Mouse (Mus musculus) liver, adult 2 months (tissue): Measurements from ENCODE around the gene Ctdnep1. TPM values are rescaled to one million over a fixed set of nuclear protein-coding genes. Genes with fewer than 3 reads are reported as not detected.
A peak's percentile ranks its signal among the peaks of the same experiment; 100 is the strongest.

Experiments used
- DNase-seq: peaks from one replicate; pipeline ENCODE4 v3.0.0-alpha.2; 2011; ENCODE audit warnings: low read depth, low spot score; ENCODE audit errors: extremely low read depth
- H3K27ac ChIP-seq: fragments of 200-500 bp; replicated peaks from 2 replicates; pipeline ENCODE4 v1.5.1; 2012; ENCODE audit warnings: low read depth, mild to moderate bottlenecking, control low read depth, inconsistent platforms, low read length; ENCODE audit not compliant: insufficient read depth
- H3K27me3 ChIP-seq: fragments of 200-500 bp; 2 replicates; pipeline ENCODE4 v1.6.1; 2012; ENCODE audit warnings: mild to moderate bottlenecking, moderate library complexity, low read length, inconsistent platforms; ENCODE audit not compliant: control insufficient read depth, insufficient read depth
- H3K36me3 ChIP-seq: fragments of 200-500 bp; 2 replicates; pipeline ENCODE4 v1.6.1; 2012; ENCODE audit warnings: low read length, inconsistent platforms; ENCODE audit not compliant: control insufficient read depth, insufficient read depth
- H3K4me1 ChIP-seq: fragments of 200-500 bp; 2 replicates; pipeline ENCODE4 v1.6.1; 2011; ENCODE audit warnings: low read length; ENCODE audit not compliant: control insufficient read depth, insufficient read depth
- H3K4me3 ChIP-seq: fragments of 200-500 bp; 2 replicates; pipeline ENCODE4 v1.5.1; 2011; ENCODE audit warnings: low read depth, mild to moderate bottlenecking, control low read depth, low read length, moderate library complexity; ENCODE audit not compliant: insufficient read depth
- H3K79me2 ChIP-seq: fragments of 200-500 bp; 2 replicates; pipeline ENCODE4 v1.6.1; 2012; ENCODE audit warnings: inconsistent platforms, mild to moderate bottlenecking, low read length, moderate library complexity; ENCODE audit not compliant: control insufficient read depth, insufficient read depth
- H3K9ac ChIP-seq: fragments of 200-500 bp; 2 replicates; pipeline ENCODE4 v1.6.1; 2012; ENCODE audit warnings: low read depth, mild to moderate bottlenecking, control low read depth, inconsistent platforms, low read length
- CTCF ChIP-seq: fragments of 200-500 bp; IDR thresholded peaks from 2 replicates; pipeline ENCODE4 v1.5.1; 2011; ENCODE audit warnings: low read depth, low read length, control low read depth
- POLR2A ChIP-seq: fragments of 200-500 bp; IDR thresholded peaks from 2 replicates; pipeline ENCODE4 v1.6.1; 2011; ENCODE audit warnings: low read length, control low read depth; ENCODE audit not compliant: insufficient read depth; ENCODE audit errors: extremely low read depth
- WGBS: fragments of 180-500 bp; shearing (Covaris S2); methylation state at CpG from one replicate; pipeline ENCODE4 v1.1.7; 2018; 5-methylcytosine and 5-hydroxymethylcytosine counted together
- polyA plus RNA-seq: library from polyadenylated mRNA; depleted of rRNA; stranded (reverse); fragments of >200 nt; gene quantifications from 2 replicates; pipeline ENCODE4 v1.2.3, GENCODE M21; 2012
- total RNA-seq: library from RNA; depleted of rRNA; stranded (reverse); fragments of >200 nt; gene quantifications from 2 replicates; pipeline ENCODE4 v1.2.3, GENCODE M21; 2014

Ctdnep1 gene
- total and polyA plus RNA-seq, 2 experiments = 6.6 to 45.3 TPM

- DNase-seq = no peak
- WGBS = 43% methylated on average over 8 of the region's 8 CpGs
- Histone ChIP-seq H3K4me3 (peak within 1 kb of the TSS; percentile 89), H3K27me3 (no peaks in the 10 kb centered on the region), H3K27ac (peak within 1 kb of the TSS; percentile 60), H3K36me3 (peaks cover 14% of the 10 kb centered on the region), H3K4me1 (peaks cover 19% of the 10 kb centered on the region; the same call in 1 of the 2 replicates), H3K79me2 (peaks cover 16% of the 10 kb centered on the region; the same call in 1 of the 2 replicates), H3K9ac (peak within 1 kb of the TSS; percentile 95)
- TF ChIP-seq POLR2A (no peak), CTCF (no peak)
These were observed 1.3 kb downstream of the Ctdnep1 start, which contains the start of gene Elp5 for GRCm38 (mm10) chr11:69982225-69982624. Gene Elp5 (minus strand): TSS chr11:69982517.

- Histone ChIP-seq H3K4me1 (peaks cover 19% of the 10 kb centered on the region; the same call in 1 of the 2 replicates), H3K27me3 (no peaks in the 10 kb centered on the region), H3K27ac (no peak overlapping the region), H3K36me3 (peaks cover 19% of the 10 kb centered on the region), H3K79me2 (peaks cover 16% of the 10 kb centered on the region; the same call in 1 of the 2 replicates), H3K4me3 (no peak overlapping the region), H3K9ac (no peak overlapping the region)
- TF ChIP-seq POLR2A = no peak
- TF ChIP-seq CTCF = no peak
- 40% methylated on average over 5 of the region's 5 CpGs for WGBS
- no peak for DNase-seq
These were observed 1.9 kb downstream of the Ctdnep1 start for GRCm38 (mm10) chr11:69982877-69983276.

GRCm38 (mm10) chr11:69983377-69983776, 2.4 kb downstream of the Ctdnep1 start:
- H3K27ac ChIP-seq = no peak overlapping the region

GRCm38 (mm10) chr11:69984431-69984830, 3.5 kb downstream of the Ctdnep1 start:
- TF ChIP-seq POLR2A = no peak
- no peak for TF ChIP-seq CTCF
- Histone ChIP-seq H3K4me3 (no peak overlapping the region), H3K4me1 (peaks cover 19% of the 10 kb centered on the region; the same call in 1 of the 2 replicates), H3K9ac (no peak overlapping the region), H3K36me3 (peaks cover 31% of the 10 kb centered on the region), H3K27ac (no peak overlapping the region), H3K27me3 (no peaks in the 10 kb centered on the region), H3K79me2 (peaks cover 16% of the 10 kb centered on the region; the same call in 1 of the 2 replicates)
- no peak for DNase-seq
- 94% methylated on average over 8 of the region's 8 CpGs for WGBS

More at GRCm38 (mm10) chr11:69983377-69983776, 2.4 kb downstream of the Ctdnep1 start:
- Histone ChIP-seq H3K27me3 (no peaks in the 10 kb centered on the region), H3K79me2 (peaks cover 16% of the 10 kb centered on the region; the same call in 1 of the 2 replicates), H3K4me3 (no peak overlapping the region), H3K36me3 (peaks cover 23% of the 10 kb centered on the region), H3K4me1 (peaks cover 19% of the 10 kb centered on the region; the same call in 1 of the 2 replicates), H3K9ac (no peak overlapping the region)
- DNase-seq = no peak
- WGBS = 70% methylated on average over 4 of the region's 4 CpGs
- TF ChIP-seq POLR2A (no peak), CTCF (no peak)

- no peak for DNase-seq
- H3K36me3 ChIP-seq = peaks cover 32% of the 10 kb centered on the region
These were observed 9.0 kb downstream of the Ctdnep1 start for GRCm38 (mm10) chr11:69989949-69990348.

More at GRCm38 (mm10) chr11:69989949-69990348, 9.0 kb downstream of the Ctdnep1 start:
- Histone ChIP-seq H3K4me3 (no peak overlapping the region), H3K9ac (no peak overlapping the region), H3K4me1 (peaks cover 5% of the 10 kb centered on the region; the same call in 1 of the 2 replicates), H3K27me3 (no peaks in the 10 kb centered on the region), H3K79me2 (peaks cover 6% of the 10 kb centered on the region; the same call in 1 of the 2 replicates), H3K27ac (0 out of 2 replicates have a peak overlapping the region, but pooled peaks have one; percentile 2)
- TF ChIP-seq POLR2A = no peak
- WGBS = 96% methylated on average over 8 of the region's 8 CpGs
